Mouse (Mus musculus) midbrain, embryonic 16.5 days (tissue): ENCODE results near the gene Pcdh7. TPM values are rescaled to one million over a fixed set of nuclear protein-coding genes. Genes with fewer than 3 reads are reported as not detected.

Source experiments
- ATAC-seq: fragments of 200-750 bp; cut with Nextera tagmentation; 2 replicates; pipeline ENCODE4 v1.8.0; 2017; ENCODE audit warnings: moderate TSS enrichment
- H3K27ac ChIP-seq: fragments of 300-500 bp; sonication (generic); 2 replicates; pipeline ENCODE4 v1.5.1; 2014; ENCODE audit warnings: mild to moderate bottlenecking, low read length, mixed read lengths
- H3K27me3 ChIP-seq: fragments of 300-500 bp; sonication (generic); 2 replicates; pipeline ENCODE4 v1.6.1; 2014; ENCODE audit warnings: low read depth, low read length, mixed read lengths; ENCODE audit not compliant: control insufficient read depth, insufficient read depth
- H3K36me3 ChIP-seq: fragments of 300-500 bp; sonication (generic); 2 replicates; pipeline ENCODE4 v1.6.1; 2014; ENCODE audit warnings: mild to moderate bottlenecking, low read length, moderate library complexity, mixed read lengths; ENCODE audit not compliant: control insufficient read depth, insufficient read depth
- H3K4me1 ChIP-seq: fragments of 300-500 bp; sonication (generic); 2 replicates; pipeline ENCODE4 v1.6.1; 2014; ENCODE audit warnings: mild to moderate bottlenecking, low read length, mixed read lengths; ENCODE audit not compliant: control insufficient read depth, insufficient read depth
- H3K4me2 ChIP-seq: fragments of 300-500 bp; sonication (generic); 2 replicates; pipeline ENCODE4 v1.6.1; 2014; ENCODE audit warnings: mild to moderate bottlenecking, low read length, mixed read lengths
- H3K4me3 ChIP-seq: fragments of 300-500 bp; sonication (generic); 2 replicates; pipeline ENCODE4 v1.5.1; 2014; ENCODE audit warnings: low read depth, mild to moderate bottlenecking, low read length, moderate library complexity, mixed read lengths
- H3K9ac ChIP-seq: fragments of 300-500 bp; sonication (generic); 2 replicates; pipeline ENCODE4 v1.6.1; 2014; ENCODE audit warnings: low read depth, low read length, mixed read lengths
- H3K9me3 ChIP-seq: fragments of 300-500 bp; sonication (generic); replicated peaks from 2 replicates; pipeline ENCODE4 v1.6.1; 2014; ENCODE audit warnings: mild to moderate bottlenecking, low read length, mixed read lengths; ENCODE audit not compliant: control insufficient read depth, poor library complexity, severe bottlenecking
- WGBS: fragments of 180-500 bp; shearing (Covaris S2); extraction: QIAGEN DNeasy Blood & Tissue Kit; methylation state at CpG from one replicate; pipeline ENCODE4 v1.1.7; 2014; 5-methylcytosine and 5-hydroxymethylcytosine counted together
- polyA plus RNA-seq: library from polyadenylated mRNA; unstranded; fragments of >200 nt; fragmentation: Nextera tagmentation; extraction: Ambion mirVana; gene quantifications from 2 replicates; pipeline ENCODE4 v1.2.1, GENCODE M21; 2015

Pcdh7 gene
- polyA plus RNA-seq, 1 experiment from 2014 or later: 23.5 TPM

- Histone ChIP-seq H3K9me3 (no peaks in the 10 kb centered on the region), H3K36me3 (no peaks in the 10 kb centered on the region), H3K27me3 (no peaks in the 10 kb centered on the region), H3K4me3 (no peak overlapping the region), H3K4me2 (no peak overlapping the region), H3K4me1 (0 out of 2 replicates have a peak, but pooled peaks cover 2% of the 10 kb centered on the region), H3K9ac (no peak overlapping the region), H3K27ac (no peak overlapping the region)
- 30% methylated on average over 6 of the region's 6 CpGs for WGBS
- no peak for ATAC-seq
Observed at GRCm38 (mm10) chr5:57742924-57743323, 25.2 kb downstream of the Pcdh7 start.

DNA sequence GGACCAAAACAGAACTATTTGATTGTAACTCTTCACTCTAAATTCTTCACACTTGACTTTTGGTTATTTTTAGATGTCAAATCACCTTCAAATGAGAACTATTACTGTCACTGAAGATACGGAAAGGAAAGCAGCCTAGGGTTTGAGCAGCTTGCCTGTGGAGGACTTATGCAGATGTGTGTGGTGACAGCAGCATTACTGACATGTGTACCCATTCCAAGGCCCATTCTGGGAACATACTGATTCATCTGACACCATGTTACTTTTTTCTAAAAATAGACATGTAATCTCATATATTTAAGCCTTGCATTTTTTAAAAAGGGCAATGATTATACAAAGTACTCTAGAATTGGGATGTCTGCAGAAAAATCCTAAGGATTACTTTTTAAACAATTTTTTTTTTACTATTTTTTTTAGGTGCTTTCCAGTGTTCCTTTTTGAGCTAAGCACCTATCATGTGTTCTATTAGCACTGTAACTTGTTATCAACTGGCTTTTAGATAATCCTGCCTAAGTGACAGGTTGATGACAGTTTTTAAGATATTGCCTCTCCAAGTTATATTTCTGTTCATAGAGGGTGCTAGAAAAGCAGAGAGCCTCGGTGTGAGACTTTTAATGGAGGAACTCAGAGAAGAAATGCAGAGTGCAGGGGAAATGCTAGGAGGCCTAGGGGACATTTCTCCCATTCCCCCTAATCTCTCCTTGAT lies 26.3 kb downstream of the Pcdh7 start:
- Histone ChIP-seq H3K9ac (no peak overlapping the region), H3K9me3 (no peaks in the 10 kb centered on the region), H3K27me3 (no peaks in the 10 kb centered on the region), H3K27ac (no peak overlapping the region), H3K4me1 (0 out of 2 replicates have a peak, but pooled peaks cover 2% of the 10 kb centered on the region), H3K4me2 (no peak overlapping the region), H3K36me3 (no peaks in the 10 kb centered on the region), H3K4me3 (no peak overlapping the region)
- no peak for ATAC-seq
- 82% methylated on average over 2 of the region's 2 CpGs for WGBS

GRCm38 (mm10) chr5:57745879-57746278 lies 28.1 kb downstream of the Pcdh7 start:
- Histone ChIP-seq H3K27ac (no peak overlapping the region), H3K36me3 (no peaks in the 10 kb centered on the region), H3K9me3 (no peaks in the 10 kb centered on the region), H3K4me2 (no peak overlapping the region), H3K4me1 (0 out of 2 replicates have a peak, but pooled peaks cover 2% of the 10 kb centered on the region), H3K27me3 (no peaks in the 10 kb centered on the region), H3K4me3 (no peak overlapping the region), H3K9ac (no peak overlapping the region)
- ATAC-seq: no peak
- 79% methylated on average over 1 of the region's 1 CpGs for WGBS

GRCm38 (mm10) chr5:57750320-57750719 lies 32.6 kb downstream of the Pcdh7 start:
- 87% methylated on average over 1 of the region's 1 CpGs for WGBS
- Histone ChIP-seq H3K4me3 (no peak overlapping the region), H3K9ac (no peak overlapping the region), H3K27ac (no peak overlapping the region), H3K4me2 (no peak overlapping the region), H3K36me3 (no peaks in the 10 kb centered on the region), H3K9me3 (no peaks in the 10 kb centered on the region), H3K27me3 (no peaks in the 10 kb centered on the region), H3K4me1 (no peaks in the 10 kb centered on the region)
- ATAC-seq: no peak

- WGBS: 22% methylated on average over 1 of the region's 1 CpGs
- Histone ChIP-seq H3K9ac (no peak overlapping the region), H3K9me3 (no peaks in the 10 kb centered on the region), H3K36me3 (no peaks in the 10 kb centered on the region), H3K27ac (no peak overlapping the region), H3K4me3 (no peak overlapping the region), H3K4me2 (no peak overlapping the region), H3K27me3 (no peaks in the 10 kb centered on the region), H3K4me1 (peaks cover 3% of the 10 kb centered on the region; the same call in 1 of the 2 replicates)
- no peak for ATAC-seq
Observed at GRCm38 (mm10) chr5:57755791-57756190, 38.0 kb downstream of the Pcdh7 start.

DNA sequence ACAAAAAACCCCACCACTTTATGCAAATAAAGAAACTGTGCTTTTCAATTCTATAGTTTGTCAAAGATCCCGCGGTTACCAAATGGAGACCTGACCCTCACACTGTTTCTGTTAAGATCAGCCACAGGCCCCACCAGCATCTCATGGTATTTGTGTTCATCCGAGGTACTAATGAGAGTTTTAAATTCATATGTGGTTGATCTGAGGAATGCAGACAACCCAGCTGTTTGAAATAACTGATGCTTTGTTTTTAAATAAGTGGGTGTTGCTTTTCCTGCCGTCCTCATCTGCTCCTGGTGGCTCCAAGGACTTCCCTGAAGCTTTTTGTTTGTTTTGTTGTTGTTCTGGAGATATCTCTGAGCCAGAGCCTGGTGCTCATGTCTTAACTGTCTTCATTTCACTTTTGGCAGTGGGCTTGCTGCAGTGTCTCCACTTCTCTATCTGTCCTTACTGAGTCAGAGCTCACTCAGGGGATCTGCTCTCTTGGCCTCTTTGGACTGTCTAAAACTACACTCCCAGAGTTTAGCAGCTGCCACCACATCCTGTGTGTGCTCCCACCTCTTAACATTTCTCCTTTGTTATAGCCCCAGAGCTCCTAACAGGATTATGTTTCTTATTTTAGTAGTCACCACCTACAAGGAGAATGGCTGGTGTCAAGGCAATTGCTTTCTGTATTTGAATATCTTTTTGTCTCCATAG lies 39.1 kb downstream of the Pcdh7 start:
- peaks cover 3% of the 10 kb centered on the region; the same call in 1 of the 2 replicates for H3K4me1 ChIP-seq
- no peak overlapping the region for H3K4me3 ChIP-seq
- no peak overlapping the region for H3K4me2 ChIP-seq
- no peaks in the 10 kb centered on the region for H3K36me3 ChIP-seq
- 40% methylated on average over 4 of the region's 4 CpGs for WGBS
- ATAC-seq: no peak
- no peaks in the 10 kb centered on the region for H3K9me3 ChIP-seq
- no peak overlapping the region for H3K9ac ChIP-seq
- no peaks in the 10 kb centered on the region for H3K27me3 ChIP-seq
- no peak overlapping the region for H3K27ac ChIP-seq

DNA sequence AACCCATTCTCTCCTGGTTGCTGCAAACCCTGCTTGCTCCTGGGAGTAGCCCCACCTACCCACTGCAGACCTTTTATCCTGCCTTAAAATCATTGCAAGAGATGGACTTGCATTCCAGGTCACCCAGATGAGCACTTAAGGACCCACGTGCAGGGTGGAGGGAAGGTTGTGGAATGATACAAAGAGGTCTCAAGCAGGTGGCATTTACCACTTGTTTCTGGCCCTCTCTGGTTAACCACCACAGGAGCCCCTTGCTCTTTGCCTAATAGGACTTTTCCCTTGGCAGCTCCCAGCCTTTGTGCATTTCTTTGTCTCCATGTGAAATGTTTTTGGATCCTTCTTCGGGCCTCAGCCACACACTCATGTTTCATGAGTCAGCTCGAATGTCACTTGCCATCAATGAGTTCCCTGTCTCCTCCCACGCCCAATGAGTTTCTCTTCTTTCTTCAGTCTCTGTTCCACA lies 39.7 kb downstream of the Pcdh7 start:
- 28% methylated on average over 4 of the region's 4 CpGs for WGBS
- H3K9ac ChIP-seq: no peak overlapping the region
- no peaks in the 10 kb centered on the region for H3K27me3 ChIP-seq
- no peaks in the 10 kb centered on the region for H3K9me3 ChIP-seq
- ATAC-seq: no peak
- no peaks in the 10 kb centered on the region for H3K36me3 ChIP-seq
- peaks cover 3% of the 10 kb centered on the region; the same call in 1 of the 2 replicates for H3K4me1 ChIP-seq
- no peak overlapping the region for H3K4me2 ChIP-seq
- H3K4me3 ChIP-seq: no peak overlapping the region
- H3K27ac ChIP-seq: no peak overlapping the region

GRCm38 (mm10) chr5:57758968-57759367 lies 41.2 kb downstream of the Pcdh7 start:
- no peak overlapping the region for H3K4me3 ChIP-seq
- ATAC-seq: no peak
- no peak overlapping the region for H3K4me2 ChIP-seq
- H3K9me3 ChIP-seq: no peaks in the 10 kb centered on the region
- no peaks in the 10 kb centered on the region for H3K27me3 ChIP-seq
- H3K27ac ChIP-seq: no peak overlapping the region
- H3K4me1 ChIP-seq: peaks cover 3% of the 10 kb centered on the region; the same call in 1 of the 2 replicates
- no peaks in the 10 kb centered on the region for H3K36me3 ChIP-seq
- no peak overlapping the region for H3K9ac ChIP-seq
